Mouse (Mus musculus): ENCODE measurements at regions not wholly inside any gene's neighbourhood (a gene's known extent, or its start where the extent isn't known, plus 50 kb on each side); places are given as distances from the start of the nearest gene placed in this dataset.

DNA sequence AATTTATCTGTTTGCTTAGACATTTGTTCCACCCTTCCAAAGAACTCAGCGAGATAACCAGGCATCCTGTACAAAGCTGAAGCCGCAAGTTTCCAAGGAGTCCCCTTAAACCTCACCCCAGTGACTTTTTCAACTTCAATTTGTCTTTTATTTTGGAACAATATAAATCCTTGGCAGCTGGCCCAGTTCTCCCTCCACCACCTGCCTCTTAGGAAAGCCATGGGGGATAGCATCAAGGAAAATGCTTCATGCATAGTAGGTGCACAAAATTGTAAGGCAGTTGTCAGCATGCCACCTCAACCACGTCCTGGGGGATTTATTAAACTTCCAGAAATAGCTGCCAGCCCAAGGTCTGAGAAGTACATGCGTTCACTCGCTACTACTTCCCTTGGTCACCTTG lies 214.1 kb upstream of the Usp24 start:
- in situ Hi-C loops (cut with MboI, MseI) = no loop called here

DNA sequence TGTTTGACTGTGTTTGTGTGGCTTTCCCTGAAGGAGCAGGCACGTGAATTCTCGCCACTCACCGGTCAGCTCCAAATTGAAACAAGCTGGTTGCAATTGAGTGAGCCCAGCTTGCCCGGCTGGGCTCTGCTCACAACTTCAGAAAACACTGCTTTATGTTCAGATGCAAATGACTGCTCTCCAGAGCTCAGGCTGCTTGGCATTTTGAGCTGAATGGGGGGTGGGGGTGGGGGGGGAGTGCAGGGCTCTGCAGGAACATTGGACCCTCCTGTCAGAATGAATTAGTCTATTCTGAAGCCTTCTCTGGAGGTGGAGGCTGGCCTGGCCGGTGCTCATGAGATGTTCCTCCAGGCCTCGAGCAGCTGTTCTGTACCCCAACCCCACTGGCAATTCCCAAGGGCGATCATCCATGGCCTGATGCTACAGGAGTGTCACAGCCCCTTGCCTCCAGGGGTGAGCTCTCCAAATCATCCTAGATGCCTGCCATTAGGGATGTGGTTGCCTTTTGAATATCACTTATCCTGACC lies 213.5 kb upstream of the Usp24 start:
- in situ Hi-C loops (cut with MboI, MseI) = no loop called here

DNA sequence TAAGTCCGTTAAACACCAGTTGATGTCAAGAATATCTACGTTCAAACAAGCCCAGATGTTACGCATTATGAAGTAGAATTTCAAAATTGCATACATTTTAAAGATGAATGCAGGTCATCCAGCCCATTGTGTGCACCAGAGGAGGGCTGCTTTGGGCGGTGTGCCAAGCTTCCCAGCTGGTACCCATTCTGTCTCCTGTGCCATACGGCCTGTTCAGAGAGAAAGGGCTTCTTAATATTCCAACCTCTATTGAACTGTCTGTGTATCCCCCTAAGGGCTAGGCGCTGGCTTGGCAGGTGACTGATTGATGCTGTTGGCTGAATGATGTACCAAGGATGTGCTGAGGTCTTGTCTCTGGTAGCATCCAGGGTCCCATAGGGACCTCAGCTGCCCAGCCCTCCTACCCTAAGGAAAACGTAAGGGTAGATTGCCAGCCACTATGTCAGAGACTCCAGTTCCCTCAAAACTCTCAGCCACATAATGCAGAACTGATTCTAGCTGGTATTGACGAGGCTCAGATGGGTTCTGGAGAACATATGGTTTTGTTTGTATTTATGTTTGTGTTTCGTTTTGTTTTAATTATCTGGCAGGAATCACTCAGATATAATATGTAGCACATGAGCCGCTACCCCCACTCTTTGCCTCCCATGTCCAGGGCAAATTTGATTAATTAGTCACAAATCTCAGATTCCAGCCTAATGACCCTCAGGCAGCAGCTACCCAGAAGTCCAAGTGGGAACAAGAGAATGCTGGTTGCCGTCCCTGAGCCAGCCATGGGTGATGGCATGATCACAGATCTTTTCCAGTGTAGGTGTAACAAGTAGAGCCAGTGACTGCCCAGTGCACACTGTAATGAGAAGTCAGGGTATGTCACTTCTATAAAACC lies 212.0 kb upstream of the Usp24 start:
- in situ Hi-C loops (cut with MboI, MseI) = no loop called here

DNA sequence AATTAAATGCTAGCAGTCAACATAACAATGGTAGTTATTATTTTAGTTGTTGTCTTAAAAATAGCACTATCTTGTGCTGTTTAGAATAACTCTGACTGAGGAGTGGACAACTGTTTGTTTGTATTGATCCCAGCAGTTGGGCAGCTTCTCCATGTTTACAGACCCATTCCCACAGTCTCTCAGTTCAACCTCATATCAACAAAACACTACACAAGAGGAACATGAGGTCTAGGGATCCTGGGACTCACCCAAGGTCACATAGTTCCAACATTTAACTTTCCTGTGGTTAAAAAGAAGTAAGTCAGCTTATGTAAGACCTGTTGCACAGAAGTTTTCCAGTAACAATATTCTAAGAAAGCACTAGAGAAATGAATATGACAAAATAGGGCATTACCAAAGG lies 203.0 kb upstream of the Usp24 start:
- in situ Hi-C loops (cut with MboI, MseI) = no loop called here

DNA sequence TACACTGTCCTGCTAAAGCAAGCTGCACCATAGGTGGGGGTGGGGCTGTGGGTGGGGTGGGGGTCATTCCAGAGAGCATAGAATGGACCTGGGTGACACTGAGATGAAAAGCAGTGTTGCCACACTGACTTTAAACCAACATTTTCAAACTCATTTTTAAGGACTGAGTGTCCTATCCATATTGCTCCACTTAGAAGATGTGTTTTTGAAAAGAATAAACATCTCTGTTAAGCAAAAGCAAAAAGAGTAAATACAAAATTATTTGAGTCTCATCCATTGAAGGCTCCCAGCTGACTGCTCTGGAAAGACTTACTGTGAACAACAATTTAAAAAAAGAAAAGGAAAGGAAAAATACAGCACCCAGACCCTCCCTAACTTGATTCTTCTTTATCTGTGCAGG lies 202.3 kb upstream of the Usp24 start:
- in situ Hi-C loops (cut with MboI, MseI) = no loop called here

DNA sequence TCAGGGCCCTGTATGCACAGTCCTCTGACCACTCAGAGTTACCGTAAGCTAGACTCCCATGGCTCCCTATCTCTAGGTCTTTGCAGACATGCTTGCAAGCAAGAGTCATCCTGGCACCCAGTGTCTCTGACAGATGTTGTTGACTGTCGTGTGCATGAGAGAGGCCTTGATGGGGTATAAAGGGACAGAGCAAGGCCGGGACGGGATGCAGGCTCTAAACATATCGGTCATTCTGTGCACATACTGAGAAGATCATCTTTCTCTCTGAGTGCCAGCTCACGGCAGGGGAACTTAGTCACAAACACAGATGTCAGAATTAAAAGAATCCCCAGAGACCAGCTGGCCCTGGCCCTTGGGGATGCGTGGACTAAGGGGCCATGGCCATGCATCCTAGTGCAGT lies 199.4 kb upstream of the Usp24 start:
- in situ Hi-C loops (cut with MboI, MseI) = no loop called here

DNA sequence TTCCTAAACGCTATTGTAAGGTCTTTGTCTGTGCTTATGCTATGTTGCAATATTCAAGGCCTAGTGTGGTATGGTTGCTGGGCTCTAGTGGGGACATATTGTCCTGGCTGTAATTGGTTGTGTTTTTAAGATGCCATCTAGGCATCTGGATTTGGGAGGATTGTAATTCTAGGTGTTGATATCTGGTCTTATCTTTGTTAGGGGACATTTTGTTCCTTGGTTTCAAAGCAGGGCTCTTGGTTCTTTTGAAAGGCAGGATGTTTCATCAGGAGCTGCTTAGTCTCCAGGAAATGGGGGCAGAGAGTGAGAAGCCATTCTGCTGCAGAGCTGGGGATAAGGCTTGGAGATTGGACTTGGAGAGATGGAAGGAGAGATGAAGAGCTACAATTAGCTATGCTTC lies 194.7 kb upstream of the Usp24 start:
- in situ Hi-C loops (cut with MboI, MseI) = no loop called here

DNA sequence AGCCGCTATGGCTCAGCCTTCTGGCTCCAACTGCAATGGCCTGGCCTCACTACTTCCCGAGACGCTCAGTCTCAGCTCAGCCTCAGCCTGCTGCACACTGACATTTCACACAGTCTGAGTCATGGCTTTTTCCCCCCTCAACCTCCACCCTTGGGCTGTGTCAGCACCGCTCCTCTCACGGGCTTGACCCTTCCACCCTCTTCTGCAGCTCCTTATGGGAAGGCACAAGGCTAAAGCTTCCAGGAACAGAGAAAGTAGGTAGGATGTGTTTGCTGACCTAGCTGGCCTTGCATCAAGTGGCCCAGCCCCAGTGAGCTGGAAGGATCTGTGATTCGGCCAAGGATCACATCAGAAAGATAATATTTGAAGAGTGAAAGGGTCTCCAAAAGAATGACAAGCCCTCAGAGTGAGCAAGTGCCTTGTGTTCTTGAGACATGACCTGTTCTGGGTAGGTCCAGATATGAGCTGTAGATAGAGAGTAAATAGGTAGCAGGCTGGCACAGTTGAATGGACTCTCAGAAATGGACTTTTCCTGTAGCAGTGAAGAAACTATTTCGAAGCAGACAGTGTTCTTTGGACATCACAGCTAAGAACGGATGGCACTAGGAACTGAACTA lies 192.9 kb upstream of the Usp24 start:
- in situ Hi-C loops (cut with MboI, MseI) = no loop called here

DNA sequence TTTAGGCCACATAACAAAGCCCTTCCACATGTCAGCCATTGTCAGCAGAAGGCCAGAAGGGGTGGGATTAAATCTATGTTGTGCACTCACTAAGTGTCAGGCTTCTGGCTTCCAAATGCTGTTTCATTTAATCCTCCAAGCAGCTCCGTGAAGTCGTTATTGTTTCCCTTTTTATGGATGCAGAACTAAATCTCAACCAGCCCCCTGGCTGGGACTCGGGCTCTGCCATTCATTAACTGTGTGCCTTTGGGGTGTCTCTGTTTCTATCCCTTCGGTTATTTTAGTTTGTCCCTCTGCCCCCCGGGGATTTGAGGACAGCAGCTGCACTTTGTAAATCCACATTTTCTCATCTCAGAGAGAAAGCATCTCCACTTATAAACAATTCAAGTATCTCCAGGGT lies 188.8 kb upstream of the Usp24 start:
- in situ Hi-C loops (cut with MboI, MseI) = loop anchor here (5.0 kb wide), 1 partner anchor 100 kb away; no protein-coding TSS in a partner anchor

DNA sequence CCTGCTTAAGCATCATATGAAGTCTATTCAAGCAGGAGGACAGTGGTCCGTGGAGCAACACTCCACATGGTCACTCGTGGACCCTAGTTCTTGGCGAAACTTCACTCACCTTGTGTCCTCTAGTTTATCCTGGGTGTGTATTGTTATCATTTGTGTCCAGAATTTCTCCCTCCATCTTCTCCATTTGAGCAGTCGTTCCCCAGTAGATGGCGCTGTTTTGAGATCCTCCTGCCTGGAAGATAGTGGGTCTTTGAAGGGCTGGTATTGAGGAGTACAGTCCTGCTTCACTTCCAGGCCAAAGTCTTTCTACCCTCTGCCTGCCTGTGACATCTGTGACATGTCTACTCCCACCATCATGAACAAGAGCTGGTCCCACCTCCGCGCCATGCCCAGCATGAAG lies 188.4 kb upstream of the Usp24 start:
- in situ Hi-C loops (cut with MboI, MseI) = loop anchor here (5.0 kb wide), 1 partner anchor 100 kb away; no protein-coding TSS in a partner anchor

DNA sequence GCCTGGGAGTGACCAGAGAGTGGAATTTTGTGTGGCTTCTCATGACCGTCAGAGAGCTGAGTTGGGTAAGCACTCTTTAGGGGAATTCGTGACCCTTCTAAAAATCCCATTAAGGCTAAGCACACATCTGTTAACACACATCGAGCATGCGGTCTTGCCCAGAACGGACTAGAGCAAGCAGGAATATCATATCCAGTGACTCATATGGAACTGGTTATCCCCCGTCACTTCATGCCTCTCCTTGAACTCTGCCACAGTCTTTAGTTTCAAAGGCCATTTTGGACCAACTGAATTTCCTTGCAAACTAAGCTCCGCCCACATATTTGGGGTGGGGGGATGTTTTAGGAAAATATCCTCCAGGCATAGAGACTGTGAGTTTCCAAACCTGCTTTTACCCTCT lies 186.7 kb upstream of the Usp24 start:
- in situ Hi-C loops (cut with MboI, MseI) = loop anchor here (5.0 kb wide), 1 partner anchor 98 kb away; no protein-coding TSS in a partner anchor

DNA sequence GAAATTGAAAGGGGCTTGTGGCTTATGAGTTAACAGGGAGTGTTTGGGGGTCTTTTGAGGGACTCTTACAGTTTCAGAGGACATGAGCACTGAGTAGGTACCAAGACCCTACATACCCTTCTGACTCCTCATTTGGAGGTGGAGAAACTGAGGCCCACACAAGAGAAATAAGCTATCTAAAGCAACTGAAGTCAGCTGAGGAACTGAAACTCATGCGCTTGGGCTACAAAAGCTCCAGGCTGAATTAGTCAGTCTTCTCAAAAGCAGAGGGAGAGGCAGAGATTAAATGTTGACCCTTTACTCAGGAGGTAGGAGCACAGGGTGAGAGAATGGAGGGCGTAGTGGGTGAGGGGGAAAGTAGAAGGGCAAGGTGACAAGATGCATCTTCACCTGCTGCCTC lies 186.2 kb upstream of the Usp24 start:
- in situ Hi-C loops (cut with MboI, MseI) = loop anchor here (5.0 kb wide), 1 partner anchor 97 kb away; no protein-coding TSS in a partner anchor

DNA sequence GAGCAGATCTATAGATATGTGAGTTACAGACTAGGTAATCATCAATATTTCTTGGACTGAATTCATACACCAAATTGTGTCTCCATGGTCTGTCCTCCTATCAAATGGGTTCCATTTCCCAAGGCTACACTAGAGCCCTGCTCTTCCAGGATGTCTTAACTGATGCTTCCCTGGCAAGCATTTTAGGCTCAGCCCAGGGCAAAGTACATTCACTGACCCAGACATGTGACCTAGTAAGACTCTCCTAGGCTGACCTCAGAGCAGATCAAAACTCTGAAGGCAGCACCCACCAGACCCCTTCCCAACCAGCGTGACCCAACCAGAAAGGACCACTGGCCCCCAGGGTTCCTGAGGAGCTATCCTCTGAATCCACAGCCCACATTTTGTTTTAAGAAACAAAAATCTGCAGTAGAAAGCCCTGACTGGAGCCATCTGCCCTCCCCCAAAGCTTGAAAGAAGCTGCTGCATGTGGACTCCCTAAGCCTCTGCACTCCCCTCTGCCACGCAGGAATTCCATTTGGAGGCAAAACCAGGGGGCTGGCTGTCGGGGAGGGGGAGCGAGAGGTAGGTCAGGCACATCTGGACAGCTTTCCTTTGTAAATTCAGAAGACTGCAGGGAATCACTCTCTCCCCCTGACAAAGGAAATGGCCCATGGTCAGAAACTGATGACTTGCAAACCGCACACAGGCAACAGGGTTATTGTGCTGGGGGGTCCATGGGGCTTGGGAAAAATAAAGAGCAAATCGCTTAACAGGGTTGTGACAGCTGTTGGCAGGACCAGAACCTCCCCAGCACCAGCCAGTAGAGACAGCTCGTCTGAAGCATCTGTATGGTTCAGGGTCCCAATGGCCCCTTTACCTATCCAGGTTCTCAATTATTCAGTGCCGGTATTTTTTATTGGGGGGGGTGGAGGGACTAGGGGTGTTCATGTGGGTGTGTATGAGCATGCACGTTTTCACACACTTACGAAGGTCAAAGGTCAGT lies 182.0 kb upstream of the Usp24 start:
- in situ Hi-C loops (cut with MboI, MseI) = no loop called here

DNA sequence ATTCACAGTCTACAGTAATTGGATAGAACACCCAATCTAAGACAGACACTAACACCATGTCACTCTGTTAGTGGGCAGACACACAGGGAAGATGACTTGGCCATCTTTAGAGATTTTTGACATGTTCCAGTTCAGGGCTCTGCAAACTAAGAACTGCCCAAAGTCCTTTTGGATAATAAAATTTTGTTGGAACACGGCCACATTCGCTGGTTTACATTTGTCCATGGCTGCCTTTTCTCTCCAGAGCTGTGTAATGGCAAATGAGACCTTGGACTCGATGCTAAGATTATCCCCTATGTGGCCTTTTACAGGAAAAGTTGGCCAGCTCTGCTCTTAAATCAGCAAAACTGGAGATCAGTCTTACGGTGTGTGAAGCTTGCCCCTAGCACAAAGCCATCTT lies 173.3 kb upstream of the Usp24 start:
- in situ Hi-C loops (cut with MboI, MseI) = no loop called here

DNA sequence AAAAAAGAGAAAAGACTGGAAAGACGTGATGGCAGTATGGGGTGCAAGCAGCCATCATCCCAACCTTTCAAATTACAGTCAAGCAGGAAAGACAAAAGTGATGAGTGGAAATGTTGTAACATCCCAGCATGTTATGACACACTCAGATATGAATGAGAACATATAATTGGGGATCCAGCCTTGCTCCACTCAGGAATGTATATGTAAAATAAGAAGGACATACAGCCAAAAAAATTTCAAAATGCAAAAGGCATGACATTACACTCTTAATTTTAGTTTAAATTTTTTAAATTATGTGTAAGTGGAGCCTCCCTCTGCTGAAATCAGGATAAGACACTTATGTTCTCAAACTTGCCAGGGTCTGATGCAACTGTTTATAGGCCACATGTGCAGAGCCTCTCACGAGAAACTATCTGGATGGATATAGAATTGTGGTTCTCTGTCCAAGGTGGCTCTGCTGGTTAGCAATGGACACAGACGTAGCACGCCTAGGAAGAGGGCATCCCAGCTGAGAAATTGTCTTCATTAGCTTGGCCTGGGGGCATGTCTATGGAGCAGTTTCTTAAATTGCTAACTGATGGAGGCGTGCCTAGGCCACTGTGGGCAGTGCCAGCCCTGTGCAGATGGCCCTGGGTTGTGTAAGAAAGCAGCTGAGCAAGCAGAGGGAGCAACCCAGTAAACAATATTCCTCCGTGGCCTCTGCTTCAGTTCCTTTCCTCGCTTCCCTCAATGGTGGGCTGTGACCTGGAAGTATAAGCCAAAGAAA lies 171.5 kb upstream of the Usp24 start:
- in situ Hi-C loops (cut with MboI, MseI) = no loop called here

DNA sequence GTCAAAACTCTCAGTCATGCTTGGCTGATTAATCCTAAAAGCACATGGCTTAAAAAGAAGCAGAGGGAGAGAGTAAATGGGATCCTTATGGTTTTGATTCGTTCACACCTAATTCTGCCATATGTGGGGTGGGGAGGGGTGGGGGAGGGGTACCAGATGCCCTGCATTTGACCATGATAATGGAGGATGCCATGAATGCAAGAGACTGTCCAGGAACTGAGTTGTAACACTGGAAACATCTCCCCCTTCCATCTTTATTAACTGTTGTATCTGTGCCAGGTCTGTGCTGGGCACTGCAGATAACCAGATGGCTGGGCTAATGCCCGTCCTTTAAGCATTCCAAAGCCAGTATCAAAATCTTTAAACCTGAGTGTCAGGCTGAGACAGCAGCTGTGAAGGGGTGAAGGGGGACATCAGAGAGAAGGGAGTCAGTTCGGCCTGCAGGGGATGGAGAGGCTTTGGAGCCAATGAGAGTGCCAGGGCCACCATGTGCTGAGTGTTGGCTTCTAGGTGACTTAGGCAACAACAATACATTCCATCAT lies 169.0 kb upstream of the Usp24 start:
- in situ Hi-C loops (cut with MboI, MseI) = no loop called here

DNA sequence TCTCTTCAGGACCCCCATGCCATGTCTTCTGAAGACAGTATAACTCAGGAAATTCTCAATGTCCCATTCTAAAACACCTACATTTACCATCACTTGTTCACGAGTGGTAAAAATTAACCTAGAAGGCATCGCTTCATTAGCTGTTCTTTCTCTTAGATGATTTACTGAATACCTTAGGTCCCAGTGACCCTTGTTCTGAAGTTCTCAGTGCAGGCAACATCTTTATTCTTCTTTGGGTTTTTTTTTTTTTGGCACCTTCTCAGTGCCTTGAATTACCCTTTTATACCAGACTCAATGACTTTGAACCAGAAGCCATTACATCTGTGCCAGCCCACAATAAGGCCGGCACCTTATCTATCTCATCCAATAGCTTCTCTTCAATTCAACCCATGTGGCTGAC lies 167.1 kb upstream of the Usp24 start:
- in situ Hi-C loops (cut with MboI, MseI) = no loop called here

DNA sequence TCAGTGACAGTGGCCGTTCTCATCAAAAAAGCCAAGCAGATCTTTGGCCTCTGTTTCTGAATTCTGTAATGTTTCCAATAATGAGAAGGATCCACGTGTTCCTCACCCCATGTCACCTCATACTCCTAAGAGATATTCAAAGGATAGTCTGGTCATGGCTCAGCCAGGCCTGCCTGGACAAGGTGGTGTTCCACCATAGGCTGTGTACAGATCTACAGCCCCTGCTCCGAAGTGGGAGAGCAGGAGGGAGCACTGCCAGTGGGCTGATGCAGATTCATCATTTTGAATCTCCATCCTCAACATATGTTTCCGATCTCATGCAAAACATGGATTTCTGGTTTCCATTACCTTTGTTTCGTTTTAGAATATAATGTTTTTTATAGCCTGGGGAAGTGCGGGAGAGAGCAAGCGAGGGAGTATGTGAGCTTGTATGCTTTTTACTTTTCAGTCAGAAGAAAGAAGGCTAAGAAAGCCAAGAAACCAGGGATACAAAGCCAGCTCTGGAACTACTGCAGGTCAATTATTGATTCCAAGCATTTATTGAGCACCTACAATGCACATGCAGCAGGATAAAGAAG lies 166.5 kb upstream of the Usp24 start:
- in situ Hi-C loops (cut with MboI, MseI) = no loop called here

DNA sequence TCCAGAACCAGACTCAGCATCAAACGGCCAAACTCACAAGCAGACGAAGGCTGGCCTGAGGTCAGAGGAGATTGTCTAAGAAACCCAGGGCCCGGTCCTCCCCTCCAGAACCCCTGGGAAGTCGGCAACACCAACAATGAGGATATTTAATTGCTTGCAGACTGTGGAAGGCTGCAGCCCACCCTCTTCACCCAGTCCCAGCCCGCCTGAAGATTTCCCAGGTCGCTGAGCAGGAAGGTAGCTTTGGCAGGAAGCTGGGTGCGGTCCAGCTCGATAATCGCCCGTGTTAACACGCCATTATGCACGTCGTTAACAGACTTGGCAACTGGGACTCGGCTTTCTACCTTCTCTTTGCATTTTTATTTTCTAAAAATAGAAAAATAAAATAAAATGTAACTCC lies 165.2 kb upstream of the Usp24 start:
- in situ Hi-C loops (cut with MboI, MseI) = no loop called here

DNA sequence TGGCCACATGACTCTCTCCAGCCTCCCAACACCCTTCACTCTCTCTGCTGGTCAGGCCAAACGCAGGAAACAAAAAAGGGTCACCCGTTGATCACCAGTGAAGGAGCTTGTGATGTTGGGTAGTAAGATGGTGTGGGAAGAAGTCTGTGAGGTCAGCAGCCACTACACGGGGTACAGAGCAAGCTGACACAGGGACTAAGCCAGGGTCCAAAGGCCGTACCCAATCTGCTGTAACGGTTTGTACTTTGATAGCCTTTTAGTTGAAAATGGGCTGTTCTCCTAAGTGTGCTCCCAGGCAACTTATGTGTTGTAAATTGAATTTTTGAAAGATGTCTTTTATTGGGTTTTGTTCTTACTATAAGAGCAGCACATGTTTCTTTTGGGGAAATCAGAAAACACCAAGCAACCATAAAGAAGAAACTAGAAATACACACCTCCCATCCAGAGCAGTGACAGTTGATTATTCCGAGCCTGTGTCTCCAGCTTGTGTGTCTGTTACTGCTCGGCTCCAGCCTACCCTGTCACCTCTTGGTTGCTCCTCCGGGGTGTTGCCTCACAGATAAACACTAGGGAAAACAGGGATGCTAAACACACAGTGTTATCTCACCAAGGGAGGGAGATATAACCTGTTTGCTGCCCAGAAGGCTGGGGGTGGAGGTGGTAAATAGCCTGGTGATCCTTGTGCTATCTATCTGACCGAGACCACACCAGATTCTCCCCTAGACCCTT lies 158.4 kb upstream of the Usp24 start:
- in situ Hi-C loops (cut with MboI, MseI) = no loop called here
